Mouse (Mus musculus): ENCODE results near the gene Lingo2.

- TF ChIP-seq CTCF (IDR thresholded peaks at IDR 0.05): no peak
- TF ChIP-seq EP300 (IDR thresholded peaks at IDR 0.05): no peak
Observed at GRCm38 (mm10) chr4:36952431-36953429, 1.2 kb upstream of the Lingo2 start.
